Mouse (Mus musculus) CD4-positive, CD25-positive, alpha-beta regulatory T cell, adult 2 months (primary cell): ENCODE measurements at regions not wholly inside any gene's neighbourhood (a gene's known extent, or its start where the extent isn't known, plus 50 kb on each side); places are given as distances from the start of the nearest gene placed in this dataset.
"Not testable (repeated sequence)": the region's sequence is repeated elsewhere in the genome, so short reads cannot be mapped to it uniquely, and the experiment has no call there.

Experiments used
- DNase-seq: peaks from one replicate; pipeline ENCODE4 v3.0.0-alpha.2; 2012; ENCODE audit warnings: low read depth, low spot score

DNA sequence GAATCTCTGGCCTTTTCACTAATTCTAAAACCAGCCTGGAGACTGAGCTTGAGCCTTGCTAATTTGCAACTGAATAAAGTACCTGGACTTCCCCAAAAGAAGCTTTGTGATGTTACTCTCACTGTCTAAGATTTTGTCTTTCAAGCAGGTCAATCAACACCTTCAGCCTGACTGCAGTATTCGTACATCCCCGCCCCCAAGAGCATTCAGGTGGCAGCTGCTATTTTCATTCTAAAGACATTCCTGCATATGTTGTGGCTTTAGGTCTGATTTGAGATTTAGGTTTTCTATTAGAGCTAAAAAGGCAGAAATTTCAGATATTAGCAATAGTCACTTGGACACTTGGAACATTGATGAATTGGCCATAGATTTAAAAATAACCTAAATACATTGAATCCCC is 1385.4 kb upstream of the 1700008P02Rik start:
- DNase-seq: not testable (repeated sequence)

GRCm38 (mm10) chr3:8004271-8004670 is 1384.0 kb upstream of the 1700008P02Rik start:
- no peak for DNase-seq

GRCm38 (mm10) chr3:8001027-8001426 is 1380.8 kb upstream of the 1700008P02Rik start:
- DNase-seq: no peak

DNA sequence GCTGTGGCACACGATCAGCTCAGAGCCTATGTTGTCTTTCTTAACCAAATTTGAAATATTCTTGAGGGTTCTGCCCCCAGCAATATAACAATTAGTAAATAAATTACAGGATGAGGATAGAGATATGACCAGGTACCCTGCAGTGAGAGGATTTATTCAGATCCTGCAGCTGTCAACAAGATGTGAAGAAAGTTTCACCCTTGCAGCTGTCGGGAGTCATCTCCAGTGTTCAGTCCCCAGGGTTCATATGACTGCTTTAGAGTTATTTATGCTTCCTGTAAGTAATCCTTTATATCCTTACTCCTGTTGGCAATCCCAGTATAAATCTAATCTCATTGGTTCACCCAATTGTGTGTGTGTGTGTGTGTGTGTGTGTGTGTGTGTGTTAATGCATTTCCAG is 1372.1 kb upstream of the 1700008P02Rik start:
- DNase-seq: no peak

- DNase-seq: no peak
Measured at GRCm38 (mm10) chr3:7973287-7973686, 1353.0 kb upstream of the 1700008P02Rik start.

GRCm38 (mm10) chr3:7953911-7954310 is 1333.7 kb upstream of the 1700008P02Rik start:
- DNase-seq: no peak

GRCm38 (mm10) chr3:7943646-7944381 is 1323.6 kb upstream of the 1700008P02Rik start:
- no peak for DNase-seq
